Mouse (Mus musculus) stomach, postnatal 0 days (tissue): ENCODE data around the gene Xbp1.
"Not testable (repeated sequence)": the region's sequence is repeated elsewhere in the genome, so short reads cannot be mapped to it uniquely, and the experiment has no call there.

ENCODE experiments used
- CTCF ChIP-seq: IDR thresholded peaks from 2 replicates; pipeline ENCODE4 v1.5.1; 2016; ENCODE audit warnings: antibody characterized with exemption, low read depth, mild to moderate bottlenecking, moderate library complexity
- EP300 ChIP-seq: optimal IDR thresholded peaks from 2 replicates; pipeline ENCODE3; 2016; ENCODE audit warnings: antibody characterized with exemption

- TF ChIP-seq CTCF, EP300: not testable (repeated sequence)
Observed at GRCm38 (mm10) chr11:5537454-5537853, 17.0 kb downstream of the Xbp1 start.
